Mouse (Mus musculus): Measurements from ENCODE around the gene Gm5426. TPM values are rescaled to one million over a fixed set of nuclear protein-coding genes. Genes with fewer than 3 reads are reported as not detected.

The Gm5426 gene
- total RNA-seq, 2 experiments from 2014 or later: not detected

Other genes starting within 250 kb of the Gm5426 start
- gene Eea1, start 196.0 kb upstream of the Gm5426 start, total RNA-seq (2015): 22.1 and 22.6 TPM in 2 replicates
- 33.3 and 36.7 TPM in 2 replicates for gene Eea1, start 196.0 kb upstream of the Gm5426 start, total RNA-seq (2017)